Mouse (Mus musculus): ENCODE measurements around the gene Ccdc173. TPM values are rescaled to one million over a fixed set of nuclear protein-coding genes. Genes with fewer than 3 reads are reported as not detected.

Ccdc173 gene
- polyA plus RNA-seq, 1 experiment from 2014 or later = 3.5 TPM

DNA sequence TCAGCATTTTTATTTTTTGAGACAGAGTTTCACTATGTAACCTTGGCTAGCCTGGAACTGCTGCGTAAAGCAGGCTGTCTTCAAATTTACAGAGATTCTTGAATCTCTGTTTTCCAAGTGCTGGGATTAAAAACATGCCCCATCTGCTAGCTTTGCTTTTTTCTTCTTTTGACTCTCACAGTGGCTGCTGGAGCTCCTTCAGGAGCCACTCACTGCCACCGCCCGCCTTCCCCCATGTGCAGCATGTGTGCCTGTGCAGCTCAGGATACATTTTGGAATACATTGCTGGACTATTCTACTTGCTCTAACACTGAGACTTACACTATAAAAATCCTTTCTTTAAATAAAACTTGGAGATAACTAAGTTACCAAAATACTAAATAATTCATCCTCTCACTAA lies 16.0 kb downstream of the Ccdc173 start:
- no peak overlapping the region for H3K27ac ChIP-seq (replicated peaks)
- 96% methylated on average over 3 of the region's 3 CpGs for WGBS
- H3K9me3 ChIP-seq (replicated peaks) = no peaks in the 10 kb centered on the region
- H3K4me3 ChIP-seq = no peak overlapping the region
- H3K27me3 ChIP-seq (ENCODE audit: low read depth, poor library complexity, severe bottlenecking) = no peaks in the 10 kb centered on the region
- no peak for DNase-seq (ENCODE audit: low spot score)
- H3K4me1 ChIP-seq = no peaks in the 10 kb centered on the region
- H3K36me3 ChIP-seq = peaks cover 39% of the 10 kb centered on the region

DNA sequence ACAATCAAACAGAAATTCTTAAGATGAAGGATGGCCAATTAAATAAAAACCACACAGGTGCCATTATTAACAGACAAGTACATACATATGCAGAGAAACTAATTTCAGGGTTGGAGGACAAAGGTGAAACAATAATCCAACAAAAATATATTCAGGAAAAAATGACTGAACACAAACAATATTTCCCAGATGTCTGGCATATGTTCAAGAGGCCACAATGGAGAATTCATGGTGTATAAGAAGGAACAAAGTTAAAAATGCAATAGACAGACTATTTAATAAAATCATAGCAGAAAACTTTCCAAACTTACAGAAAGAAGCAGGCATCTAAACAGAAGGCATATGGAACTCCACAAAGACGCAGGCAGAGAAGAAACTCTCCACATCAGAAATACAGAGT lies 24.7 kb downstream of the Ccdc173 start:
- Histone ChIP-seq H3K9me3 (replicated peaks) (no peaks in the 10 kb centered on the region), H3K4me3 (no peak overlapping the region), H3K4me1 (peaks cover 36% of the 10 kb centered on the region), H3K27me3 (ENCODE audit: low read depth, poor library complexity, severe bottlenecking) (no peaks in the 10 kb centered on the region), H3K27ac (replicated peaks) (no peak overlapping the region), H3K36me3 (peaks cover 18% of the 10 kb centered on the region)
- 90% methylated on average over 1 of the region's 1 CpGs for WGBS
- DNase-seq (ENCODE audit: low spot score) = no peak

DNA sequence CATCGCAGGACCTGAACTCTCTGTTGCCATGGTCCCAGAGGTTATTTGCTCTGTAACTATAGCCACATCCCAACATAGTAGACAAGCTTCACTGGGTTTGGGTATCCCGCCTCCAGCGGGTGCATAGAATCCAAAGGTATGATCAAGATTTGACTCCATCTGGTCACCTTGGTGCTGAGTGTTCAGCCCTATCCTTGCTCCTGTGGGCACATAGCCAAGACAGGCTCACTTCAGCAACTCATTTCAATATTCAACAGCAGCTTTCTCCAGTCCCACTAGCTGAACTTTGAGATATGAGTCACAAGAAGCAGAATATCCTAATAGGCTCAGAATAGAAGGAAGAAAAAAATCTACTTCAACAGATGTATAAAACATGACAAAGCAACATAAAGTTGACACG lies 26.0 kb downstream of the Ccdc173 start:
- H3K4me3 ChIP-seq = no peak overlapping the region
- H3K27me3 ChIP-seq (ENCODE audit: low read depth, poor library complexity, severe bottlenecking) = no peaks in the 10 kb centered on the region
- WGBS = 85% methylated on average over 4 of the region's 4 CpGs
- no peaks in the 10 kb centered on the region for H3K9me3 ChIP-seq (replicated peaks)
- H3K36me3 ChIP-seq = peaks cover 19% of the 10 kb centered on the region
- DNase-seq (ENCODE audit: low spot score) = no peak
- H3K27ac ChIP-seq (replicated peaks) = no peak overlapping the region
- H3K4me1 ChIP-seq = peaks cover 36% of the 10 kb centered on the region

DNA sequence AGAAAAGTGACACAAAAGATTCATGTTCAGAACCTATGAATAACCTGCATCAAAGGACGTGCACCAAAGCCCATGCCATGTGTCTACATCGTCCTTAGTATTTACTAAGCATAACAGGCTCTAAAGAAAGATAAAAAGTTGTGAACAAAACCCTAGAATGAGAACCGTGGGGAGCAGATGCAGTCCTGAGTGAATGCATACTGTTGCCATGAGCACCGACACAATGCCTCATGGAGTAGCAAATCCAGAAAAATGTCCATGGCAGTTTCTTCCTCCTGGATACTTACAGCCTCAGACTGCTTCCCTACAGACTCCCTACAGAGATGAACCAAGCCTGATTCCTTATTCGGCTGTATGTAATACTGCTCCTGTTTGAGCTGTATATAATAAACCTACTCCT lies 28.4 kb downstream of the Ccdc173 start:
- Histone ChIP-seq H3K4me1 (peaks cover 36% of the 10 kb centered on the region), H3K27ac (replicated peaks) (peak overlapping the region; percentile 6; the same call in 1 of the 2 replicates), H3K9me3 (replicated peaks) (no peaks in the 10 kb centered on the region), H3K36me3 (peaks cover 16% of the 10 kb centered on the region), H3K4me3 (no peak overlapping the region), H3K27me3 (ENCODE audit: low read depth, poor library complexity, severe bottlenecking) (no peaks in the 10 kb centered on the region)
- 34% methylated on average over 5 of the region's 5 CpGs for WGBS
- DNase-seq (ENCODE audit: low spot score) = peak; percentile 48

DNA sequence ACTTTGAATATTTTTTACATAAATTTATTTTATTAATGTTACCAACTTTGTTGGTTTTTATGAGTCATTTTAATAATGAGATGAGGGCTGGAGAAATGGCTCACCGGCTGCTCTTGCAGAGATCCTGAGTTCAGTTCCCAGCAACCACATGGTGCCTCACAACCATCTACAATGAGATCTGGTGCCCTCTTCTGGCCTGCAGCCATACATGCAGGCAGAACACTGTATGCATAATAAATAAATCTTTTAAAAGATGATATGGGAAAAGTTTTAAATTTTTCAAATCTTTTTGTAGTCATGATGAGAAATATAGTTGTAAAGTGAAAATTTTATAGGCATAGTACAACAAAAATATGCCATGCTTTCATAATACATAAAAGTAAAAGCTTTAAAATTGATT lies 44.3 kb downstream of the Ccdc173 start:
- Histone ChIP-seq H3K36me3 (peaks cover 99% of the 10 kb centered on the region), H3K4me3 (no peak overlapping the region), H3K9me3 (replicated peaks) (peaks cover 7% of the 10 kb centered on the region), H3K27me3 (ENCODE audit: low read depth, poor library complexity, severe bottlenecking) (no peaks in the 10 kb centered on the region), H3K4me1 (no peaks in the 10 kb centered on the region), H3K27ac (replicated peaks) (no peak overlapping the region)
- DNase-seq (ENCODE audit: low spot score) = no peak
- WGBS = 90% methylated on average over 1 of the region's 1 CpGs

DNA sequence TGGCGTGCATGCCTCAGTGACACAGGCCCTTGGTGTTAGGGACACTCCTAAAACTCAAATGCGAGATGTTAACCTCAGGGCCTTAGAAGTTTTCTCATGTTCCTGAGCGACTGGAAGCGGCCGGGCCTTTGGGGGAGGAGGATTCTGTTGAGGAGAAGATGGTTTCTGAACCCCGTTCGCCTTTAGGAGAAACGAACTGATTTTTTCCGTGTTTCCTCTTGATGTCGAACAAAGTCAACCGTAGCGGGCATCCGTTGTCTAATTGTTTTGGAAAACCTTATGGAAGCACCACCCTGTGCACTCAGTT lies 65.9 kb downstream of the Ccdc173 start:
- Histone ChIP-seq H3K4me3 (peak overlapping the region; percentile 98), H3K27me3 (ENCODE audit: low read depth, poor library complexity, severe bottlenecking) (no peaks in the 10 kb centered on the region; the same call in 1 of the 2 replicates), H3K36me3 (peaks cover 7% of the 10 kb centered on the region; the same call in 1 of the 2 replicates), H3K27ac (replicated peaks) (peak overlapping the region; percentile 95), H3K9me3 (replicated peaks) (no peaks in the 10 kb centered on the region), H3K4me1 (peaks cover 19% of the 10 kb centered on the region)
- DNase-seq (ENCODE audit: low spot score) = no peak
- WGBS = 2% methylated on average over 13 of the region's 13 CpGs

DNA sequence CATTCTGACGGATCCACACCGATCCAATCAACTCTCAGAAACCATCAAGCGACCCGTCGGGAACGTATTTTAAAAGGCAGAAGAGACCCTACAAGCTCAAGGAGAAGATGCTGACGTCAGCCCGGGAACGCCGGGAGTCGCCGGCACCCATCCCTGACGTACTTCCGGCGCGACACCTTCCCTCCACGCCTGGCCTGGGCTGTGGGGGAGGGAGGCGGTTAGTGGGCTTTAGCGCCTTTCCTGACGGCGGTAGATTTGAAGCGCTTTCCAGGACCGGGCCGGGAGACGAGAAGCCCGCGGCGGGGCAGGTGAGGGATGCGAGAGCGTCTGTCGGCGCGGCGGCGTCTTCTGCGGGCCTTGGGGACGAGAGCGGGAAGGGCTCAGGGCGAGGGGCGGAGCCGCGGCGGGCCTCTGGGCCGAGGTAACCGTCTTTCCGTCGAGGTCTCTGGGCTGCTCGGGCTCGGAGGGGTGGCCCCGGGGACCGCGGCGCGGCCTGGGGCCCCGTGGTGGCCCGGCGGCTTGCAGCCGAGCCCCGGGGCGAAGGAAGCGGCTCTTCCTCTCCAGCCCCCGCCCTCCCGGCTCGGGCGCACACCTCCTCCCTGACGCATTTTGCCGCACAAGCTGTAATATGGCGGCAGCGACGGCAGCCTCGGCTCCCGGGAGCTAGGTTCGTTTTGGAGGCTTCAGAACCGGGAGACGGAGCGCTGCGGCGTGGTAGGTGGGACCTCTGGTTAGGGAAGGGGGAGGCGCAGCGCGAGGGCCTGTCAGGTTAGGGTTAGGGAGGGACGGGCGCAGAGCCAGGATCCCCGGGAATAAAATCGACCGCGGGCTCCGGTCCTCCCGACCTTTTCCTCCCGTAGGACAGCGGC lies 66.5 kb downstream of the Ccdc173 start:
- peak; percentile 97 for DNase-seq (ENCODE audit: low spot score)
- peak overlapping the region; percentile 98 for H3K4me3 ChIP-seq
- under 1% methylated on average over 91 of the region's 91 CpGs for WGBS
- no peaks in the 10 kb centered on the region; the same call in 1 of the 2 replicates for H3K27me3 ChIP-seq (ENCODE audit: low read depth, poor library complexity, severe bottlenecking)
- peaks cover 19% of the 10 kb centered on the region for H3K4me1 ChIP-seq
- peaks cover 7% of the 10 kb centered on the region; the same call in 1 of the 2 replicates for H3K36me3 ChIP-seq
- no peaks in the 10 kb centered on the region for H3K9me3 ChIP-seq (replicated peaks)
- H3K27ac ChIP-seq (replicated peaks) = peak overlapping the region; percentile 95

DNA sequence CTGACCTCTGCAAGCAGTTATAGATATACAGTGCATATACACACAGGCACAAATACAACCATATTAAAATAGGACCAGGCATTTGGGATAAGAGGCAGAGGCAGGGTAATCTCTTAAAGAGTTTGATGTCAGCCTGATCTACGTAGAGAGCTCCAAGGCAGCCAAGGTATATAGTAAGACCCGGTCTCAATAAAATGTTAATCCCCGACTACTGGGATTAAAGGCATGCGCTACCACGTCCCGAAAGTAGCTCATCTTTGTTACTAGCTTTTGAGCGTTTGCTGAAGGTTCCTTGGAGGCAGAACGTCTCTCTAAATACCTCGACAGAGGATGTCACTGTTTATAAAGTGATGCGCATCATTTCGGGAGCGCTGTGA lies 67.1 kb downstream of the Ccdc173 start, which contains the start of gene Ppig:
Gene Ppig (plus strand): TSS at position 273 of the 377 bp plus-strand sequence.
- peak within 1 kb of the TSS; percentile 95 for H3K27ac ChIP-seq (replicated peaks)

DNA sequence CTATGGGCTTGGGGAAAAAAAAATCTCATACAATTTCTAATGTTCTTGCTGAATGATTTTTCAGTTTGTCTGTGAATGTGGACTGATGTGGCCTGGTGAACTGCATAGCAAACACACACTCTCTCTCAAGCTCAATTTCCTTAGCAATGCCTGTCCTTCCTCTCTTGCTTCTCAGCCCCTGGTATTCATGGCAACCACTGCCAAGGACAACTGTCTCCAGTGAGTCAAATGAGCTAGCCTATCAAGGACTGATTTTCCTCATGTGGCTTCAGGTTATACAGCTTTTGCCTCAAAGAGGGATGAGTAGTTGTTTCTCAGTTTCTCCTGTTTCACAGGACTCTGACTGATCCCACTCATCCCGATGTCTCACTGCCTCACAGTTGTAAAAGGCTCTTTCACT lies 70.3 kb downstream of the Ccdc173 start:
- Histone ChIP-seq H3K27me3 (ENCODE audit: low read depth, poor library complexity, severe bottlenecking) (no peaks in the 10 kb centered on the region; the same call in 1 of the 2 replicates), H3K36me3 (no peaks in the 10 kb centered on the region), H3K4me1 (peaks cover 13% of the 10 kb centered on the region), H3K9me3 (replicated peaks) (no peaks in the 10 kb centered on the region), H3K4me3 (no peak overlapping the region), H3K27ac (replicated peaks) (no peak overlapping the region)
- WGBS = 85% methylated on average over 1 of the region's 1 CpGs
- no peak for DNase-seq (ENCODE audit: low spot score)

More for the DNA sequence above, 67.1 kb downstream of the Ccdc173 start, which contains the start of gene Ppig:
- H3K9me3 ChIP-seq (replicated peaks) = no peaks in the 10 kb centered on the region
- 7% methylated on average over 12 of the region's 12 CpGs for WGBS
- no peak for DNase-seq (ENCODE audit: low spot score)
- H3K4me1 ChIP-seq = peaks cover 19% of the 10 kb centered on the region
- H3K27me3 ChIP-seq (ENCODE audit: low read depth, poor library complexity, severe bottlenecking) = no peaks in the 10 kb centered on the region; the same call in 1 of the 2 replicates
- H3K36me3 ChIP-seq = peaks cover 6% of the 10 kb centered on the region; the same call in 1 of the 2 replicates
- H3K4me3 ChIP-seq = peak within 1 kb of the TSS; percentile 98

DNA sequence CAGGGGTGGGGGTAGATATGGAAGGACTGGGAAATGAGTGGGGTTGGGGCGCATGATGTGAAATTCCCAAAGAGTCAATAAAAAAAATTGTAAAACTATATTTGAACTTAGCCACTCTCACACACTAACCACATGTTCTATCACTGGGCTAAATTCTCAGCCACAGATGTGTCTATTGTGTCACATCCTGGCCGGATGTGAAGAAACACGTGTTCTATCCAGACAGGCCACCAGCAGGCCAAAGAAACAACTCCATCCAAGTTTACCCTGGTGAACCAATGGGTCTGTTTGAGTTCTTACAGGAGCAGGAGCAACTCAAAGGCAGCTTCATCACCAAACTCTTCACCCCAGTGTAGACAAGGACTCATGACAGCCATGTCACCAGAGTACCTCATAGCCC lies 72.9 kb downstream of the Ccdc173 start:
- 79% methylated on average over 3 of the region's 3 CpGs for WGBS
- no peak for DNase-seq (ENCODE audit: low spot score)
- no peaks in the 10 kb centered on the region for H3K9me3 ChIP-seq (replicated peaks)
- no peaks in the 10 kb centered on the region; the same call in 1 of the 2 replicates for H3K27me3 ChIP-seq (ENCODE audit: low read depth, poor library complexity, severe bottlenecking)
- H3K4me3 ChIP-seq = no peak overlapping the region
- no peaks in the 10 kb centered on the region for H3K36me3 ChIP-seq
- H3K4me1 ChIP-seq = peaks cover 10% of the 10 kb centered on the region
- no peak overlapping the region for H3K27ac ChIP-seq (replicated peaks)

DNA sequence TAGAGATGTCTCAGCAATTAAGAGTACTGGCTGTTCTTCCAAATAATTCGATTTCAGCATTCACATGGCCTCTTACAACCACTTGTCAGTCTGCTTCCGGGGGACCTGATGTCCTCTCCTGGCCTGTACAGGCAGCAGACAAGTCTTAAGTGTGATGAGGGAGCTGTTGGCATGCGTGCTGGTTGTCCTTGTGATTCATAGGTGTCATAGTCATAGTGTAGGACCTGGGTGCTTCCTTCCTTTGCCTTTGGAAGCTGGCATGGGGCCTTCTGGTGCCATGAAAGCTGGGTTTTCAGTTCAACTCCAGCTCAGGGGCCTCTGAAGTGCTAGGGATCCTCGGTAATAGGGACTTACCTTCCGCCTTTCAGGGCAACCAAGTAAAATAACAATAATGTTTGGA lies 75.2 kb downstream of the Ccdc173 start:
- H3K4me1 ChIP-seq = peaks cover 10% of the 10 kb centered on the region
- H3K9me3 ChIP-seq (replicated peaks) = no peaks in the 10 kb centered on the region
- 82% methylated on average over 5 of the region's 5 CpGs for WGBS
- no peak overlapping the region for H3K27ac ChIP-seq (replicated peaks)
- no peak for DNase-seq (ENCODE audit: low spot score)
- H3K36me3 ChIP-seq = peaks cover 11% of the 10 kb centered on the region
- no peak overlapping the region for H3K4me3 ChIP-seq
- no peaks in the 10 kb centered on the region for H3K27me3 ChIP-seq (ENCODE audit: low read depth, poor library complexity, severe bottlenecking)

DNA sequence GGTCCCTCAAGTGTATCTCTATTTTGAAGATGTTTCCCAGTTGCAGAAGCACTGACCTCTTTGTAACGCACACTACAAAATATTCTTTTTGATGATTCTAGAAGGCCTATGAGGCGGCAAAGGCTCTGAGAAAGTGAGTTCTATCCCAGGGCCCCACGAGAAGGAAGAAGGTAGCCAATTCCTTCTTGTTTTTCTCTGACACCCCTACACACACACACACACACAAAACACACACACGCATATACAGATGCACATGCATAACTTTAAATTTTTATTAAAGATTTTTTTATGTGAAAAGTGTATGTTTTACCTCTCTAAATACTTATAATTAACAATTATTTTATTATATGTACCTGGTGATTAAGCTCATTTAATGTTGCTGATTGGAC lies 75.8 kb downstream of the Ccdc173 start:
- Histone ChIP-seq H3K27me3 (ENCODE audit: low read depth, poor library complexity, severe bottlenecking) (no peaks in the 10 kb centered on the region), H3K9me3 (replicated peaks) (no peaks in the 10 kb centered on the region), H3K4me3 (peak overlapping the region; percentile 88), H3K4me1 (peaks cover 10% of the 10 kb centered on the region), H3K27ac (replicated peaks) (peak overlapping the region; percentile 86), H3K36me3 (peaks cover 11% of the 10 kb centered on the region)
- no peak for DNase-seq (ENCODE audit: low spot score)
- WGBS = 31% methylated on average over 4 of the region's 4 CpGs

DNA sequence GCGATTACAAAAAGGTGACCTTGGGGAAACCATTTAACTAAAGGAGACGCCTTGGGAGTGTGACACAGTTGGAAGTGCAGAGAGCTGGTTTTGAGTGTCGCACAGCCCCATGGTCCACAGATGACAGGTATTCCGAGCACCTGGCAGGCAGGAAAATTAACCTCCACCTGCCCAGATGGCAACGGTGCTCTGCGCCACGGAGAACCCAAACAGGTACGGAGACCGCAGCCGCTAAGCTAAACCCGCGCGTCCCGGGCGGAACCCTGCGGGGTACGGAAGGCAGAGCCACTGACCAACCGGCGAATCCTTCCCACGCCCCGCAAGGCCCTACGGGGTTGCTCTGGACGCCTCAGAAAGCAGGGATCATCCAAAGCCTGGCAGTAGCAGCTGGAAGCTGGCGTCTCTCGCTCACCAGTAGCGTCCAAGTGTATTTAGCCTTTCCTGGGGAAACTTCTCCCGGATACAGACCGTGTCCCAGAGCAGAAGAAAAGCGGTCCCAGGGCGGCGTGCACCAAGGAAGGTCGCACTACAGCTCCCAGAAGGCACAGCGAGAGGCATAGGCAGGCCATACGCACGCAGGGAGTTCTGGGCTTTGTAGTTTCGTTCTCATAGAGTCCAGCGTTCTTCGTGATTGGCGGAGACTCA lies 76.3 kb downstream of the Ccdc173 start, which contains the start of gene Fastkd1:
Gene Fastkd1 (minus strand): TSS at position 536 of the 645 bp plus-strand sequence.
- whole genome bisulfite sequencing = under 1% methylated on average over 39 of the region's 39 CpGs
- DNase-seq (ENCODE audit: low spot score) = peak; percentile 86
- H3K4me1 ChIP-seq = peaks cover 10% of the 10 kb centered on the region
- H3K27ac ChIP-seq (replicated peaks) = peak within 1 kb of the TSS; percentile 86
- H3K4me3 ChIP-seq = peak within 1 kb of the TSS; percentile 88
- no peaks in the 10 kb centered on the region for H3K9me3 ChIP-seq (replicated peaks)
- no peaks in the 10 kb centered on the region for H3K27me3 ChIP-seq (ENCODE audit: low read depth, poor library complexity, severe bottlenecking)
- H3K36me3 ChIP-seq = peaks cover 14% of the 10 kb centered on the region

All from midbrain, embryonic 10.5 days (tissue).